Mouse (Mus musculus) brain, embryonic 14.5 days (tissue): ENCODE results near the gene Lrrk1.

Experiments used
- CTCF ChIP-seq: fragments of 200-500 bp; IDR thresholded peaks from 2 replicates; pipeline ENCODE4 v1.5.1; 2012; ENCODE audit warnings: inconsistent platforms, mild to moderate bottlenecking, moderate library complexity, borderline replicate concordance; ENCODE audit not compliant: insufficient read depth, insufficient read length; ENCODE audit errors: extremely low read depth
- POLR2A ChIP-seq: fragments of 200-500 bp; IDR thresholded peaks from 2 replicates; pipeline ENCODE4 v1.6.1; 2012; ENCODE audit warnings: mild to moderate bottlenecking, inconsistent platforms, borderline replicate concordance; ENCODE audit not compliant: poor library complexity, insufficient read depth, insufficient read length, severe bottlenecking; ENCODE audit errors: extremely low read depth

DNA sequence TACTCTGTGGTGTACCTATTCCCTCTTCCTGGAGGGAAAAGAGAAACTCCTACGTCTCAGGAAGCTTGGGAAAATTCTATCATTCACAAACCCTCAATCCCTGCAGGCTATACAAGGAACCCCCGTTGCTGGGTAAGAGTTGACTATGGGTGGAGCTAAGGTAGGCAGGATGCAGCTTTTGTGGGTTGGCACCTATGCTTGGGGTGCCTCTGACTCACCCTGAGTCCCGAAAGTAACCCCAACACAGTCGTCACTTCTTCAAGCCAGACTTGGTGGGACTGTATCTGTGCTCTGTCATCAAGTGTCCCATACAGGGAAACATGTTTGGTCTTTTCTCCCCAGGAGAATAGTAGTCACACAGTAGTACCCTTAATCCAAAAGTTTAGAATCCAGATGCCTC, 86.7 kb downstream of the Lrrk1 start:
- TF ChIP-seq CTCF (no peak), POLR2A (no peak)
